Mouse (Mus musculus) large intestine, adult 2 months (tissue): ENCODE measurements around the gene 1700029H14Rik. TPM values are rescaled to one million over a fixed set of nuclear protein-coding genes. Genes with fewer than 3 reads are reported as not detected.

ENCODE experiments used
- DNase-seq: peaks from one replicate; pipeline ENCODE4 v3.0.0-alpha.2; 2012; ENCODE audit warnings: low read depth, low spot score
- WGBS: fragments of 180-500 bp; shearing (Covaris S2); methylation state at CpG from one replicate; pipeline ENCODE4 v1.1.7; 2018; 5-methylcytosine and 5-hydroxymethylcytosine counted together
- polyA plus RNA-seq: library from polyadenylated mRNA; depleted of rRNA; stranded (reverse); fragments of >200 nt; gene quantifications from 2 replicates; pipeline ENCODE4 v1.2.3, GENCODE M21; 2012; rRNA removed

The 1700029H14Rik gene
- 0.07 TPM in 1 of 2 replicates, not detected in the other for polyA plus RNA-seq

DNA sequence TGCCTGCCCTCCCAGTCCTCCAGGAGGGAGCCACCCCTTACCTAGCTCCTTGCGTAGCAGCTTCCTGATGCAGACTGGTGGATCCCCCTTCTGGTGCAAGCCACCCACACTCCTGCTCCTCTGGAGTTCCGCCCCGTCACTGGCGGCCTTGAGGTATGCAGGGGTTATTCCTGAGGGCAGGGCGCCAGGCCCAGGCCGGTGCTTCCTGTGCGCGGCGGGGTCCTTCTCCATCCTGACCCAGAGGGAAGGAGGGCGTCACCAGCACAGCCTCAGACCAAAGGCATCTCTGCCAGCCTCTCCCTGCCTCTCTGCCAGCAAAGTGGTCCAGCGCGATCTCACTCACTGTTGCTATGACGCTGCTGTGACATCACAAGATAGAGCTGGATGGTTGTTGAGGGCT, at the start of gene 1700029H14Rik:
1700029H14Rik (minus strand) TSS at position 344 of the 400 bp plus-strand sequence.
- 35% methylated on average over 13 of the region's 13 CpGs for WGBS
- no peak for DNase-seq

DNA sequence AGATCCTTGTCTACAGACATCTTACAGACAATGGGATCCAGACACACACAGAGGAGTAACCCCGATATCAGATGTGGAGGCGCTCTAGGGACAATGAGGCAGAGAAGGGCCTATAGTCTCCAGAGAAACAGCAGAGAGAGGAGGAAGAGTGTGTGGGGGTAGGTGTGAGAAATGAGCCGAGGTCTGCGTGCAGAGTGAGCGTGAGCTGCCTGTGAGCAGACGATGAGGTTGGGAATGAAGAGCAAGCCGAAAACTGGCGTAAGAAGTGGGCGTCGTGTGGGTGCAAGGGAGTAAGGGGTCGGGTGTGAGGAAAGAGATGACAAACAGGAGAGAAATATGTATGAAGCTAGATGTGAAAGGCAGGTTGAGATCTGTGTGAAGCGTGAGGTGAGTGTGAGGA, 49.4 kb upstream of the 1700029H14Rik start:
- no peak for DNase-seq
- WGBS = 94% methylated on average over 12 of the region's 12 CpGs

DNA sequence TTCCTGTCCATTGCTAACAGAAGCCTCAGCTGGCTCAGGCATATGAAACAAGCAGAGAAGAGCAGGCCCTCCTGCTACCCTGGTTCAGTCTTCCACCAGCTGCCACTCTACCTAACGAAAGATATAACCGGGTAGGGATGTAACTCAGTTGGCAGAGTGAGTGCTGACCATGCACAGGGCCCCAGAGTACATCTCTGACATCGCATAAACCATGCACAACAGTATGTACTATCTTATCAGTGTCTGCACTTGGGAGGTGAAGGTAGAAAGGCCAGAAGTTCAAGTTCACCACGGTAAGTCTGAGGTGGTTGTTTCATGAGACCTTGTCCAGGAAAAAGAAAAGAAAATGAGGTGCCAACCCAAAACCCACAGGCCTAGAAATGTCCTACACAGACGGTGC, 47.7 kb upstream of the 1700029H14Rik start:
- no peak for DNase-seq
- WGBS = 82% methylated on average over 5 of the region's 5 CpGs

DNA sequence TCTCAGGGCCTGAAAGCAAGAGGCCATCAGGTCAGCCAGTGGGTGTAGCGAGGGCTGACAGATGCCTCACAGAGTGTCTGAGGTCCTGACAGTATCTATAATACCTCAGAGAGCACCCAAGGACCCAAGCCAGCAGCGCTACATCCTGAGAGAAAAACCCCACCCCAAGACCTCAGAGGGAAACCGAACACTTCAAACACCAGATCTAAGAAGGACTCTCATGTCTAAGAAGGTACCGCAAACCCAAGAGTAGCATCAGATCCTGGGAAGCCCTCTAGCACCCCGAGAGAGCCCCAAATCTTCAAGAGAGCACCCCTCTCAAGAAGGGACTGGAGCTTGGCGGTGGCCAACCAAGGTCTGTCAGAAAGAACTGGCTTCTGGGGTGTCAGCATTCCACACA, 46.7 kb upstream of the 1700029H14Rik start:
- no peak for DNase-seq
- 91% methylated on average over 6 of the region's 6 CpGs for WGBS

DNA sequence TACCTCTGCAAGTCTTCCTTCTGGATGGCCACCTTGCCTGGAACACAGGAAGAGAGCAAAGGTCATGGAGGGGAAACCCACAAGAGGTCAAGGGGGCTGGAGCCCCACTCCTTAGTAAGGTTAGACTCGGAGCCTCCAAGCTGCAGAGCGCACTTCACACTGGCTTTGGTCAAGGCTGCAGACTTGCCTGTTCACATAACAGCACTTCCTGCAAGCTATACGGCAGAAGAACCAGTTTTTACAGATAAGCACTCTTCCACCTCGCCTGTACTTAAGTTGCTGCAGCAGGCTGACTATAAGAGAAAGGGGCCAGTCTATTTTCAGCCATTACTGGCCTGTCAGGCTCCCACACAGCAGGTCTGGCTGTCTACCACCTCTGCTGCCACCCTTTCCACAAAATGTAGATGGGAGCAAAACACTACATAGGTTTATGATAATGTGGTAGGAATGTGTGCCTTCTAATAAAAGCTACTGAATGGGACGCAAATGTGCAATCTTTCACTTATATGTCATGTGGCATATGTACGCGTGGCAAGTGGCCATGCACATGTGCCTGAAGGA, 43.7 kb upstream of the 1700029H14Rik start:
- 75% methylated on average over 7 of the region's 7 CpGs for WGBS
- no peak for DNase-seq

DNA sequence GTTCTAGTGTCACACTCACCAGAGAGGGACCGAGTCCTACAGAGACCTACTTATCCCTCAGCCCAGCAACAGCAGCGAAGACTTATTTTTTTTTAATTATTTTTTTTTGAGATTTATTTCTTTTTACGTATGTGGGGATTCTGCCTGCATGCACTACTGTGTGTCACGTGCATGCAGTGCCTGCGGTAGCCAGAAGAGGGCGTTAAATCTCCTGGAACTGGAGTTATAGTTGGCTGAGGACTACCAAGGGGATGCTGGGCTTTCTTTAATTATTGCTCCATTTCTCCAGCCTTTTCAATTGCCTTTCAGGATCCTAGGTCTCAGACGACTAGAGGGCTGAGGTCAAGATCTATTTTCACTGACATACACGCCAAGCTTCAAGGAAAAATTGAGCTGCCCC, 40.4 kb upstream of the 1700029H14Rik start:
- WGBS = 77% methylated on average over 8 of the region's 8 CpGs
- no peak for DNase-seq

DNA sequence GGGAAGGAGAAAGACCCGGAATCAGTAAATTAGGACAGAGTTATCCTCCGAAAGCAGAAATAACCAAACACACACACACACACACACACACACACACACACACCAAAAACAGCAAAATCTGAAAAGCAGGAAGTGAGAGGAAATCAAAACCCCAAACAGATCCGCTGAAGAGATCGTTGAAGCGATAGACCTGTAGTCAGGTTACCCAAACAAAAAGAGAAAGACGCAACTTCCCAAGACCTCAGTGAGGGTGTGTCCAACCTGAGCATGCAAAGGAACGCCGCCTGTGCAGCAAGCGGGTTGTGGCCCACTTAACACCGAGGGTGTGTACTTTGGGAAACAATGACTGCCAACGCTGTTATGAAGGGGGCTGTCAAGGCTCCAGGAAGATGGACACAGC, 38.9 kb upstream of the 1700029H14Rik start:
- 64% methylated on average over 11 of the region's 11 CpGs for WGBS
- DNase-seq = no peak

DNA sequence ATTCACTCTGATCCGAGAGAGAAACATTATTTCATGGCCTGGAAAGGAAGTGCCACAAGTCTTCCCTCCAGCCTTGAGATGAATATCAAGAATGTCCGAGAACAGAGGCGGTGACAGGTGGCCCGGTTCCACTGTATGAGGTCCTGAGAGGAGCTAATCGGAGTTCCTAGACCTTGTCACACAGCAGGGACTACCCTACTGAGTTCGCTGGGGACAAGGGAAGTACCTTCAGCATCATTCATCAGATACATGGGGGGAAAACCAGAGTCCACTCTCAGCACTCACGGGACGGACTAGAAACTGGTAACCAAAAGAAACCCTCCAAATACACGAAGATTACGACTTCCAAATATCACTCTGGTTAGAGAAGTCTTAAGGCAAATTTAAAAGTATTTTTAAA, 38.5 kb upstream of the 1700029H14Rik start:
- WGBS = 74% methylated on average over 10 of the region's 10 CpGs
- no peak for DNase-seq

DNA sequence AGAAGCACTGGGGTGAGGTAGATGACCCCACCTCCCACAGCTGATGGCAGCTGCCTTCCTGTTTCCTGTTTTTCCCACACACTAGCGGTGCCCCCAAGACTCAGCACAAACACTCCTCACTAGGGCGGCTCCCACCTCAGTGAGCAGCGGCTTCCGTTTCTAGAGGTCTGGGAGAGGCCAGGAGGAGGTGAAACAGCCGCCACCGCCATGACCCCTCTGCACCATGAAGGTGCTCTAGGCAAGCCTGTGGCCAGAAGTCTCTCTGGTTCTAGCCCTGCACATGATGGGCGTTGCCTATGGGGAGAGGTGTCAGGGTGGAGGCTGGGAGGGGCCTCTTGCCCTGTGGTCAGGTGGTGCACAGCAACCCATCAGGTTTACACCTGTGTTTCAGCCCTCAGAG, 37.9 kb upstream of the 1700029H14Rik start:
- 72% methylated on average over 7 of the region's 7 CpGs for whole genome bisulfite sequencing
- no peak for DNase-seq

DNA sequence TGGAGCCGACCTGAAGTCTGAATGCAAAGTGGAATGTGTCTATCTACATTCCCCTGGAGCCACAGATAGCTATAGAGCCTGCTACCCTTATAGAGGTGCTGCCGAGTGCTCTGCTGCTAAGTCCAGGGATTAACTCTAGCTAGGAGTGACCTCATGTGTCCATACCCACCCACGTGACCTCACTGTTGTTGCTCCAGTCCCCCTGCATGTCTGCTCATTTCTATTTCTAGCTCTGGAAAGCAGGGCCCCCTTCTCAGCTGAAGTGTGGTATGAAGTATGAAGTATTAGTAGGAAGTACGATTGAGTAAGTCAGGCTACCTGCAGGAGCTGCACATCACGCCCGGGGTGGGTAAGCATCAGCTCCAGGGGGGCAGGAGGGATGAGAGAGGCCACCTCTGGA, 35.5 kb upstream of the 1700029H14Rik start:
- WGBS = 89% methylated on average over 6 of the region's 6 CpGs
- no peak for DNase-seq

DNA sequence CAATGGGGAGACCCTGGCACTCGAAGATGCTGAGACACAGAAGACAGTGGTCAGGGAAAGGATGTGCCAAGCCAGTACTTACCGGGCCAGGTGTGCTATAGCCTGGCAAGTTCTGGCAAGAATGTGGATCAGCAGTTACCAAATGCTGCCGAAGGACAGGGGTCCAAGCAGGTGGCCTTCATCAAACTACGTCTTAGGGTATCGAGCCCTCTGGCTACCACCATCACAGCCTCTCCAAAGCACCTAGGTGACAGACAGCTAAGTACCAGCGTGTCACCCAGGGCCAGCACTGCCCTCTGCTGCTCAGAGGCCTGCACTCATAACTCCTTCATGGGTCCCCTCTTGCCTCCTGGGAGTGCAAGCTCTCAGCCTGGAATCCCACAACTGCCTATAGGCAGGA, 33.6 kb upstream of the 1700029H14Rik start:
- 36% methylated on average over 6 of the region's 6 CpGs for WGBS
- DNase-seq = no peak

DNA sequence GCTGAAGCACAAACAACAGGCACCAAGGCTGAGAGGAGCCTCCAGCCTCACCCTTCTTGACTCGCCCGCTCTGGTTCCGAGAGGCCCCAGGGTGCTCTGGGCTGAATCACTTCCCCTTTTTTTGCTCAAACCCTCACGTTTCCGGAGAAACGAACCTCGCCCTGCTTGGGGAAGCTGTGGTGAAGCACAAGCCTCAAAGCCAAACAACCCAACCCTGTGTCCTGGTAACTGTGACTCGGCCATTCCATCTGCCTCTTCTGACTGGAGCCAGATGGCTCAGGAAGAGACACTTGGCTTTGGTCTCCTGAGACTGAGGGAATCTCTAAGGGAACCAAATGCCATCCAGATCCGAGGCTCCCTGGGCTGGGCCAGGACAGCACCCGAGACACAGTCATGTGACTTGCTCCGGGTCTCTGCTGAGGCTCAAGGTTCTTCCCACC, 32.6 kb upstream of the 1700029H14Rik start:
- DNase-seq = peak; percentile 37
- 15% methylated on average over 11 of the region's 11 CpGs for WGBS

DNA sequence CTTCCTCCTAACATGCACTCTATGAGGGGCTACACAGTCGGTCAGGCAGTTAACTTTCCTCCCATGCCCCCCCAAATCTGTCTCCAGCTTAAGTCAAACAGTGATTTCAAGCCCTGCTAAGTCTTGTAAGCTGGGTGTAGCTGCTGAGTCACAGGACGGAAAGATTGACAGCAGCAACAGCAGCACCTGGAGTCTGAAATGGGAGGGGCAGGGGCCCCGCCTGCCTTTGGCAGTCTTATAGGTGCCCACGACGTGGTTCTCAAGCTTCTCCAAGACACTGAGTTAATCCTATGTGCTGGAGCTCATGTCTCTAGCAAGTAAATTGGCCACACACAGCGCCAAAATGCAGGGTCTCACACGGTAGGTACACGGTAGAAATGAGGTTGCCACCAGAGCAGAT, 31.1 kb upstream of the 1700029H14Rik start:
- 39% methylated on average over 8 of the region's 8 CpGs for WGBS
- peak; percentile 35 for DNase-seq

DNA sequence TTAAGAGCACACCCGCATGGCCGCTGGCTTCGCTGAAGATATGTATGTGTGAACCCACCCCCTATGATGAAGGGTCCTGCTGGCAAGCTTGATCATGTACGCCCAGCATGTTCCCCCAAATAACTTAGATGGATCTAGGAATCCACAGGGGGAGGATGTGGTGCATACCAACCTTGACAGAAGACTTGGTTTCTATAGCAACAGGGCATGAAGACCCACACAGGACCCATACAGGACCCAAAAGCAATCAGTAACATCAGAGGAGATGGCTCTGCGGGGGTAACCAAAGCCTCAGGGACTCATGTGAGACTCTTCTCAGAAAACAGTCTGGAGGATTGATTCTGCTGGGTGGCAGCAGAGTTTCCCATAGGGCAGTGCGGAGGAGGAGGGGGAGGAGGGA, 29.0 kb upstream of the 1700029H14Rik start:
- DNase-seq = no peak
- 91% methylated on average over 6 of the region's 6 CpGs for WGBS

DNA sequence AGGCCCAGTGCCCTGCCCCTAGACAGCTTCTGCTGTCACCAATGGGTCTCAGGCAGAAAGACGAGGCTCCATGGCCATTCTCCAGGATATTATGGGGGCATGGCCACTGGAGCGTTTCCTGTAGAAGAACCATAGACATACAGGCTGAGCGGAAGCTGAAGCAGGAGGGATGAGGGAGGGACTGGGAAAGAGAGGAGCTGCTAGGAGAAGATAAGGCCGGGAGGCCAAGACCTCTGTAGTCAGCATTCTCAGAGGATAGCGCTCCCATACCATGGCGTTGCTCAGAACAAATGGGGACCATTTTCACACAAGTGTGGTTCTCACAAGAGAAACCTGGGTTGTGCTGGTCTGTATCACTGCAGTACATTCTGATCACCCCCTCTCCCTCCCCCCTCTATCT, 26.8 kb upstream of the 1700029H14Rik start:
- 91% methylated on average over 6 of the region's 6 CpGs for WGBS
- no peak for DNase-seq

DNA sequence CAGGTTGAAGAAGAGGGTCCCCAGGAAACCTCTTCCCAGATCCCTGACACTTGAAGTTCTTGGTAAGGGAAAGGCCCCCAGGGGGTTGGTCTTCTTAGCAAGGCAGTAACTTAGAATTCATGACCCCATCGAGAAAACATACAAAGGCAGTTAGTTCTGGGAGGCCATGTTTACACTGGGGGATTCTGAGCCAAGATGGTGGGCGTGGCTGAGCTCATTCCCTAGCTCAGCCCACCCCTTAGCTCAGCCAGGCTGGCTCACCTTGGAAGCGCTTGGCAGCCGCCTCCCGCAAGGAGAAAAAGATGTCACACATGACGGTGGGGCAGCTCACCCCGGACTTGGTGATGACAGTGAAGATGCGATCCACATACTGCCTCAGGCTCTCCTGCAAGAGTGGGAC, 22.4 kb upstream of the 1700029H14Rik start:
- WGBS = 67% methylated on average over 8 of the region's 8 CpGs
- DNase-seq = no peak

DNA sequence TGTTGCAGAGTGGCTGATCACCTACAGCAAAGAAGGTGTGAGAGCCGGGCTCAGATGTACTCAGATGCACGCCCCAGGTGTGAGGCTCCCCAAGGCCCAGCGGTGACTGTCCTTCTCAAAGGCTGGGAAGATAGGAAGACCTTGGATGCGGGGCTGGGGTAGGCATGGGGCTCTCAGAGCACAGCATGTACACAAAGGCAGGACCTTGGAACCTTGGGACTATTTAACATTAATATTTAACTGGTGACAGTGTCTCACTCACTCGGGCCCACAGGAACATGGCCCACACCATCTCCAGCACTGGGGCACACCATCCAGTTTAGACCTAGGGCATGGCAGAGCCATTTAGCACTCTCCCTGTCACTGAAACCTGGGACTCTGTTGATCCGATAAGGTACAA, 15.6 kb upstream of the 1700029H14Rik start:
- no peak for DNase-seq
- WGBS = 68% methylated on average over 6 of the region's 6 CpGs

DNA sequence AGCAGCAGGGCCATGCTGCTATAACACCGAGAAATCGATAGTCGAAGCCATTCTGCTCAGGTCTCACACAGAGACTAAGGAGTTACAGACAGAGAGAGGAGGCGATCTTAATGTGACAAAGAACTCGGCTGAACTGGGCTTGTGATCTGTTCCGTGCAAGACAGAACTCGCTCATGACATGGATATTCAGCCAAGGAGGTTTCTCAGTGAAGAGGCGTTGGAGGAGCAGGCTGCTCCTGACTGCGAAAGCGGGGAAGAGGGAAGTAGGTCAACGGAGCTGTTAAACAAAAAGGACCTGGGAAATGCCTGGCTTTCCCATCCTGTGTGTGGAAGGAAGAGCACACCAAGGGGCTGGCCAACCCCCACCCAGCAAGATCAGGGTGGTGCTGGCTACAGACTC, 9.7 kb upstream of the 1700029H14Rik start:
- 93% methylated on average over 11 of the region's 11 CpGs for WGBS
- DNase-seq = no peak

DNA sequence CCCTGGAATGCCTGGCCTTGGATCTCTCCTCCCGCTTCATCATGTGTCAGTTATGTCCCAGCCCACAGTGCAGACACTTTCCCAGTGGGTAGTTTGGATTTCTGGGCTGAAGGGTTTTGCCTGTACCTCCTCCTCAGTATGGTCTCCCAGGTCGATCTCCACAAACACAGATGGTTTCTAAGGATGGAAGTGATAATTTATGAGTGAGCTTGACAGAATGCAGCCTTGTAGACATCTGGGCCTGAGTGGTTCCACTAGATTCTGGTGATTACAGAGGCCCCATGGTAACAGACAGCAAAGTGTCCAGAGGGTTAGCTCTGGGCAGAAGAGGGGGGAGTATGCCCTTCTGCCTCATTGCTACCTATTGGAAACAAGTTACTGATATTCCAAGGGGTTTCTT, 4.7 kb downstream of the 1700029H14Rik start:
- DNase-seq = no peak
- 57% methylated on average over 2 of the region's 2 CpGs for WGBS

DNA sequence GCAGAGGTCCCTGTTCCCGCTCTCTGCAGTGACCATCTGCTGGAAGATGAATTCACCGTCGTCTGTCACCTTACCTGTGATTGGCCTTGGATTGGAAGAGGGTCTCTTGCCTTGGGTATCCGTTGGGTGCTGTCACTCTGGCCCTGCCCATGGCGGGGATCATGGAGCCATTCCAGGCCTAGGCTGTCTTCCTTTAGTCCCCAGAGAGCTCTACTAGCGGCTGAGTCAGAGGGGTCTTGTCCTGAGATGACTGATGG, 10.8 kb downstream of the 1700029H14Rik start:
- no peak for DNase-seq
- 88% methylated on average over 6 of the region's 6 CpGs for WGBS

DNA sequence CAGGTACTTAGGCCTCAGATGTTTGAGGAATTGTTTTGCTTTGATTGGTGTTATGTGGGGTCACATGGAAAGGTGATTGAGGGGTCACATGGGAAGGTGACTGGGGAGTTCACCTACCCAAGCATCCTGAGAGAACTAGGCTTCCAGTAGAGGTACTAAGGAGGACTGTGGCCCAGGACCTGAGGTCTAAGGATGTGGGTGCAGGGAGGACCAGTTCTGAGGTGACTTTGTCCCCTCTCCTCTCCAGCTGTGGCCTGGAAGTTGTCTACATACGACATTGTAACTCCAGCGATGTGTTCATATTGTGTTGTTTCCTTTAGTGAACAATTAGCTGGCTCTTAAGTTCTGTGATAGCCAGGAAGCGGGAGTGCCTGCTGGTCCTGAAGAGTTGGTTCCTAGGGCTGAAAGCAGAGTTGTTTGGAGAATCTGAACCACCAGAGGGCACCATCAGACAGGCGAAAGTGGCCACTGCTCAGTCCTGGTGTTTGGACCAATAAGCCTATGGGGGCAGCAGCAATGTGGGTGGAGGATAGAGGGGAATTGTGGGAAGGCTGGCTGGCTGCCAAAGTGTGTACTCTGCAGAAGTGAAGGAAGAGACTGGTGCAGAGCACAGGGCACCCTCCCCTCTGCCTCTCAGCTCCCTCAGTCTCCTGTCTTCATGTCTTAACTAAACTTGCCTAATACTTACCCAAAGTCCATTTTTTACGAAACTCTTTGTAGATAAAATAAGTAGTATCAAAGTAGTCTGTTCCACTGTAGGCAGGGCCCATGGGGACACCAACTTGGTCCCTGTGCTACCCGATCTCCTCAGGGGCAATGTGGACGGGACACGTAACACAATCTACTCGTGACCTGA, 11.3 kb downstream of the 1700029H14Rik start:
- DNase-seq = peak; percentile 64

DNA sequence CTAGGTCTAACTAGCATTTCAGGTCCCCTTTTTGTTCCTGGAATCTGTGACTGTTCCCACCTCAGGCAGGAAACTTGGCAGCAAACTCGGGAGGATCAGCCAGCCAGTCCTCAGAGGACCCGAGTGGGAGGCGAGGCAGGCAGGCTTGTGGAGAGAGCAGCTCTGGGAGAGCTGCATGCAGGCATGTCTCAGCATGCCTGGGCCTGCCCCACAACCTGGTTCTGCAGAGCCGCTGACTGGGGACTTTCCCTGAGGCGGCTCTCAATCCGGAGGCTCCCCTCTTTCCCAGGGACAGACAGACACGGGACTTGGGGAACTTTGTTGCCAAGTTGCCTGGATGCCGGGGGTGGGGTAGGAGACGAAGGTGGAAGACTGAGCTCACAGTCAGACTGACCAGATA, 13.4 kb downstream of the 1700029H14Rik start:
- no peak for DNase-seq
- 20% methylated on average over 9 of the region's 9 CpGs for WGBS

More for the DNA sequence above, 11.3 kb downstream of the 1700029H14Rik start:
- 56% methylated on average over 9 of the region's 9 CpGs for WGBS
